Mouse (Mus musculus): ENCODE data around the gene Mcur1. TPM values are rescaled to one million over a fixed set of nuclear protein-coding genes. Genes with fewer than 3 reads are reported as not detected.

Gene Mcur1
- polyA plus RNA-seq, 1 experiment from 2014 or later: 15.5 TPM

DNA sequence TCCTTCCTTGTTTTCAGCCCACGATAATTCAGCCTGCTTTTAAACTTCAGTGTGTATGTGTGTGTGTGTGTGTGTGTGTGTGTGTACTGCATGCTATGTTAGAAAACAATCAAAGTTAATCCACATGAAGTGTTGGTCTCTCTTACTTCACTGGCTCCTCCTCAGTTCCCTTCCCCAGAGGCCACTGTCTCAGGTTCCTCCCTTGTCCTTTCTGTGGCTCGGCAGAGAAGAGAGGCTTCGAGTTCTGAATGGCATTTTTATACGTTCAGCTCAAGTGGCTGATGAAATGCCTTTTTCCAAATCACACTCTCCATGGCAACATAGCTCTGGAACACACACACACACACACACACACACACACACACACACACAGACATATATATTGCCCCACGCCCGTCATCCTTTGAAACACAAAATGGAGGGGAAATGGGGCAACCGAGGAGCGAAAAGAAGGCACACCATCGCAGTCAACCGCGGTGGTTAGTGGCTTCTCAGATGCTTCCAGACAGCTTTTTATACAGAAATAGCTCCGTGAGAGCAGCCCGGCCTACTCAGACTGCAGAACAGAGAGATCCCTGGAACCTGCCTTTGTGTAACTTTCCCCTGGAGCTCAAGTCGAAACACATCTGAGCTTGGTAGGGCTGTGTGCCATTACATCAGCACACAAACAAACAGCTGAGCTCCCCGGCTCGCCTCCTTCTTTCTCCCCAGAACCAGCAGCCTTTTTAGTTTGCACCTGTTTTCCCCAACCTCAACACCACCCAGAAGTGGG lies 34.4 kb downstream of the Mcur1 start:
- WGBS: 49% methylated on average over 16 of the region's 16 CpGs
- DNase-seq (ENCODE audit: low spot score): peak; percentile 65
- Histone ChIP-seq H3K9ac (ENCODE audit: low read depth, low read length) (peak overlapping the region; percentile 6; the same call in 1 of the 2 replicates), H3K9me3 (ENCODE audit: control insufficient read depth, low read length) (no peaks in the 10 kb centered on the region), H3K4me1 (ENCODE audit: control insufficient read depth, insufficient read depth, low read length) (peaks cover 28% of the 10 kb centered on the region), H3K4me3 (ENCODE audit: low read depth, low read length) (no peak overlapping the region), H3K27me3 (replicated peaks; ENCODE audit: control insufficient read depth, insufficient read depth, low read length) (no peaks in the 10 kb centered on the region), H3K36me3 (ENCODE audit: control insufficient read depth, insufficient read depth, low read length) (no peaks in the 10 kb centered on the region), H3K27ac (replicated peaks; ENCODE audit: low read depth, low read length) (peak overlapping the region; percentile 70), H3K4me2 (ENCODE audit: low read depth, low read length) (no peak overlapping the region)
- peak; percentile 41; the same call in 1 of the 2 replicates for ATAC-seq (ENCODE audit: low read depth)

DNA sequence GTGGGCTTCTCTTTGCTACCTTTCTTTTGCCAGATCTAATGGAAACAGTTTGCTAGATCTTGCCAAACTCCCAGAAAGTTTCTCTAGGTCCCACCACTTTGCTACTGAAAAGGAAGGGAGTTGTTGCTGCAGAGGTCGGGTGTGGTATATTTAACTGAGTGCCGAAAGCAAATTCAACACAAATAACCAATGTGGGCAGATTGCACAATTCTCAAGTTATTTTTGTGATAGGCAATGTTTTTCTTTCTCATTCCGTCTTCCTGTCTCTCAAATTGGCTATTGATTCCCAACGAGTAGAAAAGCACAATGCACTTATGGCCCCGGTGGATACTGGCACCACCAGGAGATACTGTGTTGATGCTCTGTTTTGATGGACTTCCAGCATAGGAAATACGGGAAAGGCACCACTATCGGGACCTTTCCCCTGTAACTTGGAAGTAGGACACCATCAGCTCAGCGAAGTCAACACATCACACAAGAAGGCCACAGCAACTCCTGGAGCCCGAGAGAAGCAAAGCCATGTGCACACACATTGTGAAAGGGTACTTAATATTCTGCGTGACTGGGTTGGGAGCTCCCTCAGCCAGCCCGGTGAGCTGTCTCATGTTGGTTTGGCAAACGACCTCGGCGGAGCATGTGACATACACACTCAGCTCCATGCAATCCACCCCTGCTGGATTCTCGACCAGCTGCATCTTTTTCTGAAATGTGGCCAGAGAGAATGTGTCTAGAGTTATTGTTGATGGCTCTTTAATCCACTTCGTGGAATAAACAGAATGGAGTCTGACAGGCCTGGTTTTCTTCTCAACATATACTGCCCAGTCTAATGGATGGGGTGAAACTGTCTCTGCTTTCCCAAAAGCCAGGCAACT lies 35.3 kb downstream of the Mcur1 start:
- WGBS: 56% methylated on average over 16 of the region's 16 CpGs
- Histone ChIP-seq H3K4me2 (ENCODE audit: low read depth, low read length) (no peak overlapping the region), H3K4me3 (ENCODE audit: low read depth, low read length) (no peak overlapping the region), H3K27me3 (replicated peaks; ENCODE audit: control insufficient read depth, insufficient read depth, low read length) (no peaks in the 10 kb centered on the region), H3K36me3 (ENCODE audit: control insufficient read depth, insufficient read depth, low read length) (no peaks in the 10 kb centered on the region), H3K9me3 (ENCODE audit: control insufficient read depth, low read length) (no peaks in the 10 kb centered on the region), H3K9ac (ENCODE audit: low read depth, low read length) (no peak overlapping the region), H3K27ac (replicated peaks; ENCODE audit: low read depth, low read length) (peak overlapping the region; percentile 70), H3K4me1 (ENCODE audit: control insufficient read depth, insufficient read depth, low read length) (peaks cover 21% of the 10 kb centered on the region)
- DNase-seq (ENCODE audit: low spot score) (peak; percentile 88), ATAC-seq (ENCODE audit: low read depth) (peak; percentile 78; the same call in 1 of the 2 replicates)

DNA sequence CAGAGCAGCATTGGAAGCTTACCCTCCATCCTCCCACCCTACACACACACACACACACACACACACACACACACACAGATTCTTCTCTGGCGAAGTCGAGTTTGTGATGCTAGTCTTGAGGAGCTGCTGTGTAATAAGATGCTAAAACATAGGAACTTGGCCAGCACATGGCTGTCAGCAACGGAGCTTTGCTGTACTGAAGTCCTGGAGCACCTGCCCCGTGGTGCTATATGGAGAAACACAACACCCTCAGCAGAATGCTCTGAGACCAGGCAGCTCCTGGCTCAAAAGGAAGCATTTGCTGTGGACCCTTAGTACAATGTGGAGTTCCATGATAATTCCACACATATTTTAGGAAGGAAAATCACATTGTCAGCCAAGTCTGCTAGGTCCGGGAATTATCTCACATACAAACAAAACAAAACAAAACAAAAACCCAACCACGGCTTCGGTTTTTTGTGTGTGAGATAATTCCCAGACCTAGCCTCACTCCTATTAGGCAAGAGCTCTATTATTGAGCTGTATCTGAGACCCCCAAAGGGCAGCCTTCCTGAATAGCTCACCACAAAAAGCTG lies 36.0 kb downstream of the Mcur1 start:
- peak; percentile 72 for DNase-seq (ENCODE audit: low spot score)
- Histone ChIP-seq H3K4me1 (ENCODE audit: control insufficient read depth, insufficient read depth, low read length) (peaks cover 25% of the 10 kb centered on the region), H3K36me3 (ENCODE audit: control insufficient read depth, insufficient read depth, low read length) (no peaks in the 10 kb centered on the region), H3K4me3 (ENCODE audit: low read depth, low read length) (no peak overlapping the region), H3K9ac (ENCODE audit: low read depth, low read length) (no peak overlapping the region), H3K27me3 (replicated peaks; ENCODE audit: control insufficient read depth, insufficient read depth, low read length) (no peaks in the 10 kb centered on the region), H3K27ac (replicated peaks; ENCODE audit: low read depth, low read length) (peak overlapping the region; percentile 70), H3K9me3 (ENCODE audit: control insufficient read depth, low read length) (no peaks in the 10 kb centered on the region), H3K4me2 (ENCODE audit: low read depth, low read length) (no peak overlapping the region)
- ATAC-seq (ENCODE audit: low read depth): peak; percentile 42; the same call in 1 of the 2 replicates
- WGBS: 48% methylated on average over 7 of the region's 7 CpGs

DNA sequence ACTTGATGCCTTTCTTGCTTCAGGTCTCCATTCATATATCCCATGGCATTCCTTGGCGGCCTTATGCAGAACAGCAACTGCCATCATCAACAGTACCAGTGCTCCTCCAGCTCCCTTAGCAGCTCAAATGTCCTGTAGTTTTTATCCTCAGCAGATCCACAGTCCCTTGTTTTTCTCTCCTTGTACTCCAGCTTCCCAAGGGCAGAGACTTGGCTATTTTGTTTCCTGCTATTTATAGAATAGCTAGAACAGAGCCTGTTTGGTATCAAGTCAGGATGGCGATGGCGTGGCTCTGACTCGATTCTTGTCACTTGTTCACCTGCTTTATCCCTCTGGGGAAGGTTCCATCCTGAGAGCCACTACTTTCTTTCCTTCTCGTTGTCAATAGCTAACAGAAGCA lies 38.1 kb downstream of the Mcur1 start:
- no peak overlapping the region for H3K9ac ChIP-seq (ENCODE audit: low read depth, low read length)
- H3K4me1 ChIP-seq (ENCODE audit: control insufficient read depth, insufficient read depth, low read length): peaks cover 26% of the 10 kb centered on the region
- H3K27me3 ChIP-seq (replicated peaks; ENCODE audit: control insufficient read depth, insufficient read depth, low read length): no peaks in the 10 kb centered on the region
- H3K4me3 ChIP-seq (ENCODE audit: low read depth, low read length): no peak overlapping the region
- DNase-seq (ENCODE audit: low spot score): no peak
- no peaks in the 10 kb centered on the region for H3K9me3 ChIP-seq (ENCODE audit: control insufficient read depth, low read length)
- no peak overlapping the region for H3K4me2 ChIP-seq (ENCODE audit: low read depth, low read length)
- 79% methylated on average over 5 of the region's 5 CpGs for WGBS
- no peak overlapping the region for H3K27ac ChIP-seq (replicated peaks; ENCODE audit: low read depth, low read length)
- H3K36me3 ChIP-seq (ENCODE audit: control insufficient read depth, insufficient read depth, low read length): no peaks in the 10 kb centered on the region
- ATAC-seq (ENCODE audit: low read depth): no peak

DNA sequence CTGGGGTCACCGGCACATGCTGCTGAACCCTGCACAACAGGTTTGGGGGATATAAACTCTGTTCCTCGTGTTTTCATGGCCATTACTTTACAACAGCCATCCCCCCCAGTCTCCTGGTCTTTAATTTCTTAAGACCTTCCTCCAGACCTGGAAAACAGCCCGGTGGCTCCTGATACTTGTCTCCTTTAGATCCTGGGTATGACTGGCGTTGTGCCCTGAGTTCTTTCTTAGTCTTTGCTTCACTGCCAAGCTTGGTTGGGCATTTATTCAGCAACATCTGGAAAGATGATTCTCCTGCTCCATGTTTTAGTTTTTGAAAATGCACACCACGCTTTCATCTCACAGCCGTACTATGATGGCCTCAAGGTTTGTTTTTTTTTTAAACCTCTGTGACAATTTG lies 40.7 kb downstream of the Mcur1 start:
- no peaks in the 10 kb centered on the region for H3K9me3 ChIP-seq (ENCODE audit: control insufficient read depth, low read length)
- 40% methylated on average over 6 of the region's 6 CpGs for whole genome bisulfite sequencing
- H3K36me3 ChIP-seq (ENCODE audit: control insufficient read depth, insufficient read depth, low read length): no peaks in the 10 kb centered on the region
- ATAC-seq (ENCODE audit: low read depth) (no peak), DNase-seq (ENCODE audit: low spot score) (peak; percentile 85)
- no peaks in the 10 kb centered on the region for H3K27me3 ChIP-seq (replicated peaks; ENCODE audit: control insufficient read depth, insufficient read depth, low read length)
- H3K9ac ChIP-seq (ENCODE audit: low read depth, low read length): no peak overlapping the region
- no peak overlapping the region for H3K4me2 ChIP-seq (ENCODE audit: low read depth, low read length)
- peaks cover 11% of the 10 kb centered on the region for H3K4me1 ChIP-seq (ENCODE audit: control insufficient read depth, insufficient read depth, low read length)
- no peak overlapping the region for H3K4me3 ChIP-seq (ENCODE audit: low read depth, low read length)
- peak overlapping the region; percentile 44; the same call in 1 of the 2 replicates for H3K27ac ChIP-seq (replicated peaks; ENCODE audit: low read depth, low read length)

DNA sequence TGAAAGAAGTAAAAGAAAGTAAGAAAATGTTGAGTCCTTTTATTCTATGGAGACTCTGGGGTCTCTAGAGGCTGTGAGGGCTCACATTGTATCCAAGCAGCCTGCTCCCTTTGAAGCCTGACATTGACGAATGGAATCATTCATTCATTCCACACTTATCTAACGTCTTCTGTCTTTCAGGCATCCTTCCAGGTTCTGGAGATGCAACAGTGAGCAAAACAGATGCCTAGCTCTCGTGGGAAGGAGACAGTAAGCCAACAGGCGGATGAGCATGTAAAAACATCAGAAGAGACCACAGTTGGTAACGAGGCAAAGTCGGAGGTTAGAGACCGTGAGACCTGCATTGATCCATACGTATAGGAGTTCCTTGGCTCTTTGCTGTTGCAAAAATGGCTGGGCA lies 42.6 kb downstream of the Mcur1 start:
- WGBS: 68% methylated on average over 8 of the region's 8 CpGs
- Histone ChIP-seq H3K4me1 (ENCODE audit: control insufficient read depth, insufficient read depth, low read length) (peaks cover 5% of the 10 kb centered on the region; the same call in 1 of the 2 replicates), H3K9ac (ENCODE audit: low read depth, low read length) (no peak overlapping the region), H3K4me2 (ENCODE audit: low read depth, low read length) (no peak overlapping the region), H3K4me3 (ENCODE audit: low read depth, low read length) (no peak overlapping the region), H3K36me3 (ENCODE audit: control insufficient read depth, insufficient read depth, low read length) (no peaks in the 10 kb centered on the region), H3K27me3 (replicated peaks; ENCODE audit: control insufficient read depth, insufficient read depth, low read length) (no peaks in the 10 kb centered on the region), H3K27ac (replicated peaks; ENCODE audit: low read depth, low read length) (no peak overlapping the region), H3K9me3 (ENCODE audit: control insufficient read depth, low read length) (no peaks in the 10 kb centered on the region)
- ATAC-seq (ENCODE audit: low read depth): no peak
- DNase-seq (ENCODE audit: low spot score): no peak

DNA sequence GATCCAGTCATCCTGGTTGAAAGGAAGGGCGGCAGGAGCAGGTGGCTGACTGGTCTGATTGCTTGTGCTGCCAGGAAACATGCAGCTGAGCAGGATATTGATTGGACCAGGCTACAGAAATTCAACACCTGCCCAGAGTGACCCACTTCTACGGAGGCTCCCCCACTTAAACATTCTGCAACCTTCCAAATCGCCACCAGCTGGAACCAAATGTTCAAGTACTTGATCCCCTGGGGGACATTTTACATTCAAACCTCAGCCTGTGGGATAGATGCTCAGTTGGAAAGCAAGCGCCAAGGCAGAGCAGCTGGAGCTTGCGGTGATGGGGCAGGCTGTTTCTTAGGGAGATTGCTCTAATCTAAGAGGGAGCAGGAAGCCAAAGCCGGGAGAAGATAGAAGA lies 43.1 kb downstream of the Mcur1 start:
- H3K9me3 ChIP-seq (ENCODE audit: control insufficient read depth, low read length): no peaks in the 10 kb centered on the region
- ATAC-seq (ENCODE audit: low read depth): no peak
- DNase-seq (ENCODE audit: low spot score): peak; percentile 59
- H3K27ac ChIP-seq (replicated peaks; ENCODE audit: low read depth, low read length): no peak overlapping the region
- H3K9ac ChIP-seq (ENCODE audit: low read depth, low read length): no peak overlapping the region
- H3K36me3 ChIP-seq (ENCODE audit: control insufficient read depth, insufficient read depth, low read length): no peaks in the 10 kb centered on the region
- no peak overlapping the region for H3K4me3 ChIP-seq (ENCODE audit: low read depth, low read length)
- H3K4me1 ChIP-seq (ENCODE audit: control insufficient read depth, insufficient read depth, low read length): peaks cover 5% of the 10 kb centered on the region; the same call in 1 of the 2 replicates
- no peak overlapping the region for H3K4me2 ChIP-seq (ENCODE audit: low read depth, low read length)
- WGBS: 43% methylated on average over 6 of the region's 6 CpGs
- no peaks in the 10 kb centered on the region for H3K27me3 ChIP-seq (replicated peaks; ENCODE audit: control insufficient read depth, insufficient read depth, low read length)

DNA sequence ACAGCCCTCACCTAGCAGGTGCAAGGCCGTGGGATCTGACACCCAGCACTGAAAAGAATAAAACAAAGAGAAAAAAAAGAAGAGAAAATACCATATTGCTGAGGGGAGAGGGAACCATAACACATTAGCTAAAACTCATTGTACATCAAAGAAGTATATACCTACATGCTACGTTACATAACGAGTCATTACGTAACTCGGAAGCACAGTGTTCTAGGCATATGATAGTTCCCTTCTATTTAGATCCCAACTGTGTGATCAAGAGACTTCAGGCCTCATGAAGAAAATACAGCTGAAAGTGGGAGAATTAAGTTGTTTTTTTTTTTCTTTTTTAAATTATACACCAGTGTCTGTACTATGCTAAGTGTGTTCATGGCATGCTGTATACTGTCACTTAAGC lies 43.9 kb downstream of the Mcur1 start:
- H3K4me3 ChIP-seq (ENCODE audit: low read depth, low read length): no peak overlapping the region
- no peaks in the 10 kb centered on the region for H3K36me3 ChIP-seq (ENCODE audit: control insufficient read depth, insufficient read depth, low read length)
- 95% methylated on average over 5 of the region's 5 CpGs for WGBS
- H3K9ac ChIP-seq (ENCODE audit: low read depth, low read length): no peak overlapping the region
- H3K9me3 ChIP-seq (ENCODE audit: control insufficient read depth, low read length): no peaks in the 10 kb centered on the region
- H3K27me3 ChIP-seq (replicated peaks; ENCODE audit: control insufficient read depth, insufficient read depth, low read length): no peaks in the 10 kb centered on the region
- DNase-seq (ENCODE audit: low spot score) (no peak), ATAC-seq (ENCODE audit: low read depth) (no peak)
- H3K4me1 ChIP-seq (ENCODE audit: control insufficient read depth, insufficient read depth, low read length): peaks cover 5% of the 10 kb centered on the region; the same call in 1 of the 2 replicates
- no peak overlapping the region for H3K4me2 ChIP-seq (ENCODE audit: low read depth, low read length)
- H3K27ac ChIP-seq (replicated peaks; ENCODE audit: low read depth, low read length): no peak overlapping the region
